Mouse (Mus musculus) lung, postnatal 0 days (tissue): ENCODE measurements around the gene Ptpre. TPM values are rescaled to one million over a fixed set of nuclear protein-coding genes. Genes with fewer than 3 reads are reported as not detected.
"Not testable (repeated sequence)": the region's sequence is repeated elsewhere in the genome, so short reads cannot be mapped to it uniquely, and the experiment has no call there.

Experiments
- ATAC-seq: fragments of 200-750 bp; cut with Nextera tagmentation; 2 replicates; pipeline ENCODE4 v1.8.0; 2017; ENCODE audit warnings: moderate library complexity
- DNase-seq: peaks from one replicate; pipeline ENCODE4 v3.0.0-alpha.2; 2016; ENCODE audit warnings: low spot score
- H3K27ac ChIP-seq: fragments of 300-500 bp; sonication (generic); 2 replicates; pipeline ENCODE4 v1.5.1; 2014; ENCODE audit warnings: antibody characterized with exemption, mild to moderate bottlenecking, low read length, mixed read lengths
- H3K27me3 ChIP-seq: fragments of 300-500 bp; sonication (generic); replicated peaks from 2 replicates; pipeline ENCODE4 v1.6.1; 2014; ENCODE audit warnings: low read length, mixed read lengths; ENCODE audit not compliant: insufficient read depth
- H3K36me3 ChIP-seq: fragments of 300-500 bp; sonication (generic); 2 replicates; pipeline ENCODE4 v1.6.1; 2014; ENCODE audit warnings: low read length, mixed read lengths; ENCODE audit not compliant: insufficient read depth
- H3K4me1 ChIP-seq: fragments of 300-500 bp; sonication (generic); 2 replicates; pipeline ENCODE4 v1.6.1; 2014; ENCODE audit warnings: antibody characterized with exemption, low read depth, low read length, mixed read lengths; ENCODE audit not compliant: insufficient read depth
- H3K4me2 ChIP-seq: fragments of 300-500 bp; sonication (generic); replicated peaks from 2 replicates; pipeline ENCODE4 v1.6.1; 2014; ENCODE audit warnings: low read depth, mild to moderate bottlenecking, low read length, moderate library complexity, mixed read lengths
- H3K4me3 ChIP-seq: fragments of 300-500 bp; sonication (generic); 2 replicates; pipeline ENCODE4 v1.5.1; 2014; ENCODE audit warnings: low read depth, low read length
- H3K9ac ChIP-seq: fragments of 300-500 bp; sonication (generic); replicated peaks from 2 replicates; pipeline ENCODE4 v1.6.1; 2014; ENCODE audit warnings: low read depth, mild to moderate bottlenecking
- H3K9me3 ChIP-seq: fragments of 300-500 bp; sonication (generic); 2 replicates; pipeline ENCODE4 v1.6.1; 2016; ENCODE audit warnings: low read length, mixed read lengths
- CTCF ChIP-seq: IDR thresholded peaks from 2 replicates; pipeline ENCODE4 v1.5.1; 2016; ENCODE audit warnings: antibody characterized with exemption, mild to moderate bottlenecking
- EP300 ChIP-seq: IDR thresholded peaks from 2 replicates; pipeline ENCODE4 v1.6.1; 2016; ENCODE audit warnings: antibody characterized with exemption, mild to moderate bottlenecking, control low read depth
- WGBS: fragments of 180-500 bp; shearing (Covaris S2); extraction: QIAGEN DNeasy Blood & Tissue Kit; methylation state at CpG from one replicate; pipeline ENCODE4 v1.1.7; 2014; 5-methylcytosine and 5-hydroxymethylcytosine counted together
- polyA plus RNA-seq: library from polyadenylated mRNA; unstranded; fragments of >200 nt; fragmentation: Nextera tagmentation; extraction: Ambion mirVana; gene quantifications from 2 replicates; pipeline ENCODE4 v1.2.1, GENCODE M21; 2015

Ptpre gene
- polyA plus RNA-seq, 1 experiment from 2014 or later = 8.6 TPM

GRCm38 (mm10) chr7:135668852-135669739 is 131.8 kb downstream of the Ptpre start:
- H3K9me3 ChIP-seq = no peaks in the 10 kb centered on the region
- H3K4me3 ChIP-seq = no peak overlapping the region
- H3K4me1 ChIP-seq = no peaks in the 10 kb centered on the region
- WGBS = 32% methylated on average over 16 of the region's 16 CpGs
- H3K27ac ChIP-seq = no peak overlapping the region
- DNase-seq (peak; percentile 82), ATAC-seq (peak; percentile 43; the same call in 1 of the 2 replicates)
- H3K36me3 ChIP-seq = no peaks in the 10 kb centered on the region
- TF ChIP-seq CTCF (peak; percentile 89), EP300 (no peak)
- H3K27me3 ChIP-seq = no peaks in the 10 kb centered on the region
- no peak overlapping the region for H3K4me2 ChIP-seq
- H3K9ac ChIP-seq = no peak overlapping the region

GRCm38 (mm10) chr7:135673576-135673975 is 136.3 kb downstream of the Ptpre start:
- no peak for ATAC-seq
- Histone ChIP-seq H3K4me2 (no peak overlapping the region), H3K27ac (no peak overlapping the region), H3K4me1 (no peaks in the 10 kb centered on the region), H3K27me3 (no peaks in the 10 kb centered on the region), H3K9ac (no peak overlapping the region), H3K36me3 (no peaks in the 10 kb centered on the region), H3K9me3 (no peaks in the 10 kb centered on the region), H3K4me3 (no peak overlapping the region)
- 69% methylated on average over 3 of the region's 3 CpGs for WGBS
- no peak for DNase-seq
- TF ChIP-seq CTCF (no peak), EP300 (no peak)

- Histone ChIP-seq H3K27me3 (no peaks in the 10 kb centered on the region), H3K27ac (no peak overlapping the region), H3K36me3 (no peaks in the 10 kb centered on the region), H3K9ac (no peak overlapping the region), H3K4me1 (no peaks in the 10 kb centered on the region), H3K4me3 (no peak overlapping the region), H3K4me2 (no peak overlapping the region), H3K9me3 (no peaks in the 10 kb centered on the region)
- 52% methylated on average over 8 of the region's 8 CpGs for WGBS
- DNase-seq = peak; percentile 17
- peak; percentile 40; the same call in 1 of the 2 replicates for ATAC-seq
- TF ChIP-seq EP300 = no peak
- TF ChIP-seq CTCF = no peak
Measured at GRCm38 (mm10) chr7:135676722-135677121, 139.4 kb downstream of the Ptpre start.

GRCm38 (mm10) chr7:135680334-135680733 is 143.1 kb downstream of the Ptpre start:
- no peaks in the 10 kb centered on the region for H3K9me3 ChIP-seq
- no peak overlapping the region for H3K9ac ChIP-seq
- peak; percentile 74 for ATAC-seq
- WGBS = 61% methylated on average over 5 of the region's 5 CpGs
- H3K4me1 ChIP-seq = no peaks in the 10 kb centered on the region
- H3K4me3 ChIP-seq = no peak overlapping the region
- H3K36me3 ChIP-seq = no peaks in the 10 kb centered on the region
- peak; percentile 85 for DNase-seq
- H3K27ac ChIP-seq = no peak overlapping the region
- TF ChIP-seq EP300 = no peak
- TF ChIP-seq CTCF = peak; percentile 88
- no peaks in the 10 kb centered on the region for H3K27me3 ChIP-seq
- H3K4me2 ChIP-seq = no peak overlapping the region

- ATAC-seq, DNase-seq, H3K4me2 ChIP-seq, H3K9me3 ChIP-seq, H3K9ac ChIP-seq, H3K36me3 ChIP-seq, H3K27me3 ChIP-seq, H3K4me3 ChIP-seq, H3K4me1 ChIP-seq, H3K27ac ChIP-seq: not testable (repeated sequence)
- 54% methylated on average over 4 of the region's 4 CpGs for WGBS
Measured at GRCm38 (mm10) chr7:135684098-135684497, 146.8 kb downstream of the Ptpre start.

GRCm38 (mm10) chr7:135684938-135685337 is 147.7 kb downstream of the Ptpre start:
- ATAC-seq (no peak), DNase-seq (no peak)
- Histone ChIP-seq H3K27ac (no peak overlapping the region), H3K4me1 (no peaks in the 10 kb centered on the region), H3K9me3 (no peaks in the 10 kb centered on the region), H3K4me3 (no peak overlapping the region), H3K4me2 (no peak overlapping the region), H3K9ac (no peak overlapping the region), H3K36me3 (no peaks in the 10 kb centered on the region), H3K27me3 (no peaks in the 10 kb centered on the region)
- 71% methylated on average over 7 of the region's 7 CpGs for WGBS
- no peak for TF ChIP-seq EP300
